Mouse (Mus musculus): ENCODE measurements around the gene Pim3. TPM values are rescaled to one million over a fixed set of nuclear protein-coding genes. Genes with fewer than 3 reads are reported as not detected.

The Pim3 gene
- polyA plus RNA-seq, 1 experiment from 2014 or later: 47.1 TPM

- H3K36me3 ChIP-seq (ENCODE audit: control insufficient read depth, insufficient read depth, low read length): no peaks in the 10 kb centered on the region
- H3K9ac ChIP-seq (ENCODE audit: low read length): no peak overlapping the region
- no peaks in the 10 kb centered on the region for H3K9me3 ChIP-seq (ENCODE audit: control insufficient read depth, low read length)
- ATAC-seq (ENCODE audit: insufficient number of reproducible peaks, insufficient read depth, low FRiP score, low read depth): no peak
- WGBS: 68% methylated on average over 10 of the region's 10 CpGs
- H3K4me1 ChIP-seq (ENCODE audit: control insufficient read depth in 2 of 2, insufficient read depth in 2 of 2, low read length in 2 of 2): peaks cover under 1 to 1% of the 10 kb centered on the region in 2 experiments; a peak in 2 of 4 replicates
- 0 out of 2 replicates have a peak, but pooled peaks cover 7% of the 10 kb centered on the region for H3K27me3 ChIP-seq (ENCODE audit: control insufficient read depth, insufficient read depth, low read length)
- no peak overlapping the region for H3K4me3 ChIP-seq (ENCODE audit: control insufficient read depth in 1 of 2, insufficient read depth in 1 of 2, low read depth in 1 of 2, low read length in 2 of 2)
- no peak overlapping the region for H3K27ac ChIP-seq (replicated peaks in 1 of 2; ENCODE audit: control insufficient read depth in 1 of 2, insufficient read depth in 1 of 2, low read depth in 2 of 2, low read length in 2 of 2)
- H3K4me2 ChIP-seq (ENCODE audit: low read length): no peak overlapping the region
Observed at GRCm38 (mm10) chr15:88896341-88896980, 34.5 kb downstream of the Pim3 start.

GRCm38 (mm10) chr15:88902200-88902875 is 40.4 kb downstream of the Pim3 start:
- WGBS: 82% methylated on average over 15 of the region's 15 CpGs

DNA sequence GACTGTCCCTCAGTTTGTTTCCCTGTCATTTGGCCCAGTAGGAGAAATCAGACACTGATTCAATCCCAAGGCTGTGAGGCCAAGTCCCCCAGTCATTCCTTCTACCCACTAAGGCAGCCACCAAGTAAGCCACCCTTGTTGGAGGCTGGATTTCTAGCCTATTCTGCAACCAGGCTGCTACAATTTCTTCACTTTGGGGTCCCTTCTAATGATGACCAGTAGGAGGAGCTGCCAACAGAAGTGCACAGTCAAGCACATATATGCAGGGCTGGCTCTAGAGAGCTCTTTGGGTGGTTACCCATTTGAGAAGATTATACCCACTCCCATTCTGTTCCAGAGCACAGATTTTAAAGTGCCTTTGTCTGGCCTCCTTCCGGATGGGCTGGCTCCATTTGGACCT is 41.1 kb downstream of the Pim3 start:
- H3K27ac ChIP-seq (replicated peaks in 1 of 2; ENCODE audit: control insufficient read depth in 1 of 2, insufficient read depth in 1 of 2, low read depth in 2 of 2, low read length in 2 of 2): no peak overlapping the region
- H3K4me3 ChIP-seq (ENCODE audit: control insufficient read depth in 1 of 2, insufficient read depth in 1 of 2, low read depth in 1 of 2, low read length in 2 of 2): no peak overlapping the region
- no peaks in the 10 kb centered on the region for H3K27me3 ChIP-seq (ENCODE audit: control insufficient read depth, insufficient read depth, low read length)
- H3K36me3 ChIP-seq (ENCODE audit: control insufficient read depth, insufficient read depth, low read length): no peaks in the 10 kb centered on the region
- no peak overlapping the region for H3K4me2 ChIP-seq (ENCODE audit: low read length)
- H3K9me3 ChIP-seq (ENCODE audit: control insufficient read depth, low read length): no peaks in the 10 kb centered on the region
- 63% methylated on average over 1 of the region's 1 CpGs for WGBS
- no peaks in the 10 kb centered on the region for H3K4me1 ChIP-seq (ENCODE audit: control insufficient read depth in 2 of 2, insufficient read depth in 2 of 2, low read length in 2 of 2)
- no peak for ATAC-seq (ENCODE audit: insufficient number of reproducible peaks, insufficient read depth, low FRiP score, low read depth)
- no peak overlapping the region for H3K9ac ChIP-seq (ENCODE audit: low read length)

More at GRCm38 (mm10) chr15:88902200-88902875, 40.4 kb downstream of the Pim3 start:
- Histone ChIP-seq H3K4me3 (ENCODE audit: control insufficient read depth in 1 of 2, insufficient read depth in 1 of 2, low read depth in 1 of 2, low read length in 2 of 2) (no peak overlapping the region), H3K9ac (ENCODE audit: low read length) (no peak overlapping the region), H3K27me3 (ENCODE audit: control insufficient read depth, insufficient read depth, low read length) (no peaks in the 10 kb centered on the region), H3K36me3 (ENCODE audit: control insufficient read depth, insufficient read depth, low read length) (no peaks in the 10 kb centered on the region), H3K4me1 (ENCODE audit: control insufficient read depth in 2 of 2, insufficient read depth in 2 of 2, low read length in 2 of 2) (no peaks in the 10 kb centered on the region), H3K27ac (replicated peaks in 1 of 2; ENCODE audit: control insufficient read depth in 1 of 2, insufficient read depth in 1 of 2, low read depth in 2 of 2, low read length in 2 of 2) (no peak overlapping the region), H3K9me3 (ENCODE audit: control insufficient read depth, low read length) (no peaks in the 10 kb centered on the region), H3K4me2 (ENCODE audit: low read length) (no peak overlapping the region)
- no peak for ATAC-seq (ENCODE audit: insufficient number of reproducible peaks, insufficient read depth, low FRiP score, low read depth)

DNA sequence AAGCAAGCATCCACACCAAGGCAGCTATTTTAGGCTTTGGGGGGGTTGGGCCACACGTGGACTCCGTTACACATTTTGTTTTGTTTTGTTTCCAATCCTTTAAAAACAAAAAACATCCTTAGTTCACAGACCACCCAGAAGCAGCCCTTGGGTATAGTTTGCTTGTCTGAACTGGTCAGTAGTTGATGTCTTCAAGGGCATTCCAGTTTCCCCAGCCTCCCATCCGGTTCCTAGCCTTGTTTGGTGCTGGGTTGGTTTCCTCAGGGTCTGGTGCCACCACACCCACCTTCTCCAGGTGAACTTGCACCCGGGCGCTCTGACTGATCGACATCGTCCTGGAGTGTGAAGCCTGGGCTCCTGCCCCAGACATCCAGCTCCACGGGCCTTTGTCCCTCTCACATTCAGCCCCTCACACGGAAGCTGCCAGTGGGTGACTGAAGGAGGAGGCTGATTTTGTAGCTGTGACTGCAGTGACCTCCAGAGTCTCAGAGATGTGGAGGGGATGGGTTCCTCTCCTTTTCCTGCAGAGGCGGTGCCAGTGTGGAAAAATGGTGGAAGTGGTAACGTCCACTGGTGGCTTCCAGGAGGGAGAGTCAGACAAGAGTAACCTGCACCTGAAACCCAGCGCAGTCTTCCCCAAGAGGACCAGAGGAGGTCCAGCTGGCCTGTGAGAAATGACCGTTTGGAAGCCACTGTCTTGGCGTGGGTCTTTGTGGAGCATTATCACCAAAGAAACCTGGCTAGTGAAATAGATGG is 42.2 kb downstream of the Pim3 start:
- H3K4me3 ChIP-seq (ENCODE audit: control insufficient read depth in 1 of 2, insufficient read depth in 1 of 2, low read depth in 1 of 2, low read length in 2 of 2): no peak overlapping the region
- no peak overlapping the region for H3K27ac ChIP-seq (replicated peaks in 1 of 2; ENCODE audit: control insufficient read depth in 1 of 2, insufficient read depth in 1 of 2, low read depth in 2 of 2, low read length in 2 of 2)
- H3K9me3 ChIP-seq (ENCODE audit: control insufficient read depth, low read length): no peaks in the 10 kb centered on the region
- ATAC-seq (ENCODE audit: insufficient number of reproducible peaks, insufficient read depth, low FRiP score, low read depth): no peak
- H3K4me1 ChIP-seq (ENCODE audit: control insufficient read depth in 2 of 2, insufficient read depth in 2 of 2, low read length in 2 of 2): no peaks in the 10 kb centered on the region
- H3K9ac ChIP-seq (ENCODE audit: low read length): no peak overlapping the region
- no peak overlapping the region for H3K4me2 ChIP-seq (ENCODE audit: low read length)
- WGBS: 78% methylated on average over 14 of the region's 14 CpGs
- no peaks in the 10 kb centered on the region for H3K36me3 ChIP-seq (ENCODE audit: control insufficient read depth, insufficient read depth, low read length)
- no peaks in the 10 kb centered on the region for H3K27me3 ChIP-seq (ENCODE audit: control insufficient read depth, insufficient read depth, low read length)

DNA sequence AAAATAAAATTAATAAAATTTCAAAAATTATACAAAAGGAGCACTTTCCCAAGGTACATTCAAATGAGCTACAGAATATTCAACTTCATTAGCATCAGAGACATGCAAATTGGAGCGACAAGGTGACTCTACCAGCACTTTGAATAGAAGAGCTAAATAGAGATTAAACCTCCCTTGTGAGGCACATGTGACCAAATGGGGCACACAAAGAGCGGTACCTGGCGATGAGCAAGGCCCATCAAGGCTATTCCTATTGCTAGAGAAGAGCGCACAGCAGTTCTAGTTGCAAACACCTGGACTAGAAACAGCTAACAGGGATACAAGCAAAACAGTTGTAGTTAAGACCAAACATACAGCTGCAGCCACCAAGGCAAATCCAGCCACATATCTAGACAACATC is 44.4 kb downstream of the Pim3 start:
- no peaks in the 10 kb centered on the region for H3K27me3 ChIP-seq (ENCODE audit: control insufficient read depth, insufficient read depth, low read length)
- H3K27ac ChIP-seq (replicated peaks in 1 of 2; ENCODE audit: control insufficient read depth in 1 of 2, insufficient read depth in 1 of 2, low read depth in 2 of 2, low read length in 2 of 2): no peak overlapping the region
- no peak for ATAC-seq (ENCODE audit: insufficient number of reproducible peaks, insufficient read depth, low FRiP score, low read depth)
- no peaks in the 10 kb centered on the region for H3K36me3 ChIP-seq (ENCODE audit: control insufficient read depth, insufficient read depth, low read length)
- H3K9ac ChIP-seq (ENCODE audit: low read length): no peak overlapping the region
- no peaks in the 10 kb centered on the region for H3K4me1 ChIP-seq (ENCODE audit: control insufficient read depth in 2 of 2, insufficient read depth in 2 of 2, low read length in 2 of 2)
- H3K9me3 ChIP-seq (ENCODE audit: control insufficient read depth, low read length): no peaks in the 10 kb centered on the region
- no peak overlapping the region for H3K4me2 ChIP-seq (ENCODE audit: low read length)
- WGBS: 70% methylated on average over 4 of the region's 4 CpGs
- H3K4me3 ChIP-seq (ENCODE audit: control insufficient read depth in 1 of 2, insufficient read depth in 1 of 2, low read depth in 1 of 2, low read length in 2 of 2): no peak overlapping the region

DNA sequence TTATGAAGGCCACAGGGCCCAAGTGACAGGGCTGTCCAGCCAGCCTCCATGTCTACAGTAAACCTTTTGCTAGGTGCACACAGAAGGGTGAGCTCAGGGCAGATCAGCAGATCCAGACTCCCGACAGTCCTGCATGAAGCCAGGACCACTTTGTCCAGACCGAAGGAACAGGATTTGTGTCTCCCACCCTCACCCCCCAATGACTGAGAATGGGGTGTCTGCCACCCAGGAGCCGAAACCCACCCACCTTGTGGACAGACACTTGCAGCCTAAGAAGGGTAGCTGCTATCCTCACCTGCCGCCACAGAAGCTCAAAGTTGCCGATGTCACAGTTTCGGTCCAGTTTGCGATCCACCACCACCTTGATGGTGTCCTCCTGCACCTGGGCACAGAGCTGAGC is 53.1 kb downstream of the Pim3 start:
- H3K4me2 ChIP-seq (ENCODE audit: low read length): no peak overlapping the region
- H3K36me3 ChIP-seq (ENCODE audit: control insufficient read depth, insufficient read depth, low read length): no peaks in the 10 kb centered on the region
- no peaks in the 10 kb centered on the region for H3K27me3 ChIP-seq (ENCODE audit: control insufficient read depth, insufficient read depth, low read length)
- H3K4me3 ChIP-seq (ENCODE audit: control insufficient read depth in 1 of 2, insufficient read depth in 1 of 2, low read depth in 1 of 2, low read length in 2 of 2): no peak overlapping the region
- no peaks in the 10 kb centered on the region for H3K9me3 ChIP-seq (ENCODE audit: control insufficient read depth, low read length)
- ATAC-seq (ENCODE audit: insufficient number of reproducible peaks, insufficient read depth, low FRiP score, low read depth): no peak
- no peak overlapping the region for H3K27ac ChIP-seq (replicated peaks in 1 of 2; ENCODE audit: control insufficient read depth in 1 of 2, insufficient read depth in 1 of 2, low read depth in 2 of 2, low read length in 2 of 2)
- no peak overlapping the region for H3K9ac ChIP-seq (ENCODE audit: low read length)
- no peaks in the 10 kb centered on the region for H3K4me1 ChIP-seq (ENCODE audit: control insufficient read depth in 2 of 2, insufficient read depth in 2 of 2, low read length in 2 of 2)
- 85% methylated on average over 7 of the region's 7 CpGs for WGBS

Data from heart, embryonic 14.5 days (tissue).